Mouse (Mus musculus): ENCODE results near the gene Serinc1.

DNA sequence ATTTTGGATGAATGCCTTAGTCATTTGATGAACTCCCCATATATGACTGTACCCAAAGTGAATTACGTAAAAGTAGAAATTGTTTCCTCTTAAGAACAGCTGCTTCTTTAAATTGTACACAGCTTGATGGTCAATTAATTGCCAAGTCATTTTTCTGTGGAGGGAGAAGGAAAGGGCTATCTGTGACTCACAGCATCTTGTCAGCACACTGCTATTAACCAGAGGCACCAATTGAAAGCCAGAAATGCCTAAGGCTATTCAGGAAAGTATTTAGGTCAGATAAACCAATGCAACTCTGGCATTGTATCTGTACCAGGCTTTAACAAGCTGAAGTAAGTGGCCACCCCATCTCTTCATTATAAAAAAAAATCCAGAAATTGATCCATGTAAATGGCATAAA is 21.4 kb upstream of the Serinc1 start:
- TF ChIP-seq CTCF (IDR thresholded peaks at IDR 0.05; ENCODE audit: insufficient read depth, low read depth, low read length) = no peak
- TF ChIP-seq POLR2A (IDR thresholded peaks at IDR 0.05; ENCODE audit: insufficient read depth, low read depth, low read length) = no peak
